Mouse (Mus musculus): ENCODE data around the gene Kansl1l.

DNA sequence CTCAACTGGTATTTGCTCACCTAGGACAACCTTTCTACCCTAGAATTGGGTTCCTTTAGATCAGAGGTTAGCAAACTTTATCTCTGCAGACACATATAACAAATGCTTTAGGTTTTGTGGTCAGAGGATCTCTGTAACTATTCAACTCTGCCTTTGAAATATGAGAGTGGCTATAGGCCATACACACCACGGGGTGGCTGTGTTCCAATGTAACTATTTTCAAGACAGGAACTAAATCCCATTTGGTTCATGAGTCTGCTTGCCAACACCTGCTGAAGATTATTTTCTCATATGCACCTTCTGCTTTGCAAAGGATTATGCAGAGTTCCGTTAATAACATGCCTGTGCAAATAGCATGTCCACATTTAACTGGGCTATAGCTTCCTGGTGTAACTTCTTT, 35.1 kb downstream of the Kansl1l start:
- TF ChIP-seq POLR2A (IDR thresholded peaks at IDR 0.05; ENCODE audit: low read depth, low read length) (no peak), CTCF (conservative IDR thresholded peaks at IDR 0.05; ENCODE audit: insufficient read depth, insufficient read length, low read depth, low read length) (no peak)

Measured in kidney, adult 2 months (tissue).